Mouse (Mus musculus) thymus, adult 2 months (tissue): Measurements from ENCODE around the gene Zp1. TPM values are rescaled to one million over a fixed set of nuclear protein-coding genes. Genes with fewer than 3 reads are reported as not detected.

Experiments used
- DNase-seq: peaks from one replicate; pipeline ENCODE4 v3.0.0; 2021
- H3K27ac ChIP-seq: fragments of 200-500 bp; 2 replicates; pipeline ENCODE4 v1.5.1; 2012; ENCODE audit warnings: low read length, control low read depth; ENCODE audit not compliant: control insufficient read depth, insufficient read depth
- H3K27me3 ChIP-seq: fragments of 200-500 bp; 2 replicates; pipeline ENCODE4 v1.6.1; 2012; ENCODE audit warnings: mild to moderate bottlenecking, low read length, moderate library complexity, mixed read lengths; ENCODE audit not compliant: control insufficient read depth, insufficient read depth
- H3K36me3 ChIP-seq: fragments of 200-500 bp; 2 replicates; pipeline ENCODE4 v1.6.1; 2012; ENCODE audit warnings: mild to moderate bottlenecking, low read length, moderate library complexity; ENCODE audit not compliant: control insufficient read depth, insufficient read depth
- H3K4me1 ChIP-seq: fragments of 200-500 bp; replicated peaks from 2 replicates; pipeline ENCODE4 v1.6.1; 2012; ENCODE audit warnings: low read length; ENCODE audit not compliant: control insufficient read depth, insufficient read depth
- H3K4me3 ChIP-seq: fragments of 200-500 bp; 2 replicates; pipeline ENCODE4 v1.5.1; 2012; ENCODE audit warnings: mild to moderate bottlenecking, low read length, control low read depth, moderate library complexity; ENCODE audit not compliant: control insufficient read depth, insufficient read depth
- CTCF ChIP-seq: fragments of 200-500 bp; IDR thresholded peaks from 2 replicates; pipeline ENCODE4 v1.5.1; 2012; ENCODE audit warnings: mild to moderate bottlenecking, control low read depth, low read length, moderate library complexity, borderline replicate concordance; ENCODE audit not compliant: control insufficient read depth, poor library complexity, insufficient read depth; ENCODE audit errors: extremely low read depth
- POLR2A ChIP-seq: fragments of 200-500 bp; IDR thresholded peaks from 2 replicates; pipeline ENCODE4 v1.6.1; 2012; ENCODE audit warnings: mild to moderate bottlenecking, low read length, control low read depth, moderate library complexity; ENCODE audit not compliant: control insufficient read depth, poor library complexity, insufficient read depth; ENCODE audit errors: extremely low read depth
- WGBS: fragments of 180-500 bp; shearing (Covaris S2); methylation state at CpG from one replicate; pipeline ENCODE4 v1.1.7; 2018; 5-methylcytosine and 5-hydroxymethylcytosine counted together
- polyA plus RNA-seq: library from polyadenylated mRNA; depleted of rRNA; stranded (reverse); fragments of >200 nt; gene quantifications from 2 replicates; pipeline ENCODE4 v1.2.3, GENCODE M21; 2012

The Zp1 gene
- polyA plus RNA-seq, 1 experiment: 0.23 TPM

GRCm38 (mm10) chr19:10949558-10949957 lies 29.1 kb upstream of the Zp1 start:
- no peak for DNase-seq
- TF ChIP-seq CTCF (no peak), POLR2A (no peak)
- Histone ChIP-seq H3K36me3 (no peaks in the 10 kb centered on the region), H3K27ac (no peak overlapping the region), H3K4me3 (0 out of 2 replicates have a peak overlapping the region, but pooled peaks have one; percentile 10), H3K27me3 (no peaks in the 10 kb centered on the region; the same call in 1 of the 2 replicates), H3K4me1 (peaks cover 11% of the 10 kb centered on the region)
- WGBS: 22% methylated on average over 9 of the region's 9 CpGs

- no peaks in the 10 kb centered on the region; the same call in 1 of the 2 replicates for H3K27me3 ChIP-seq
- WGBS: under 1% methylated on average over 30 of the region's 30 CpGs
- peak within 1 kb of the TSS; percentile 62 for H3K4me3 ChIP-seq
- DNase-seq: peak; percentile 94
- TF ChIP-seq POLR2A: peak; percentile 49; the same call in 1 of the 2 replicates
- peak; percentile 58; the same call in 1 of the 2 replicates for TF ChIP-seq CTCF
- H3K4me1 ChIP-seq: peaks cover 11% of the 10 kb centered on the region
- H3K36me3 ChIP-seq: no peaks in the 10 kb centered on the region
- H3K27ac ChIP-seq: no peak within 1 kb of the TSS
Observed at GRCm38 (mm10) chr19:10949112-10949511, 28.7 kb upstream of the Zp1 start, which contains the start of gene Ccdc86. Gene Ccdc86 (minus strand): TSS chr19:10949266.

- Histone ChIP-seq H3K4me1 (peaks cover 11% of the 10 kb centered on the region), H3K27ac (no peak overlapping the region), H3K36me3 (no peaks in the 10 kb centered on the region), H3K4me3 (peak overlapping the region; percentile 62), H3K27me3 (no peaks in the 10 kb centered on the region; the same call in 1 of the 2 replicates)
- under 1% methylated on average over 20 of the region's 20 CpGs for WGBS
- peak; percentile 15 for DNase-seq
- TF ChIP-seq POLR2A: no peak
- TF ChIP-seq CTCF: no peak
Observed at GRCm38 (mm10) chr19:10948416-10948815, 28.0 kb upstream of the Zp1 start.

- H3K36me3 ChIP-seq: no peaks in the 10 kb centered on the region
- DNase-seq: no peak
- WGBS: 92% methylated on average over 5 of the region's 5 CpGs
- H3K27me3 ChIP-seq: no peaks in the 10 kb centered on the region; the same call in 1 of the 2 replicates
- TF ChIP-seq CTCF (no peak), POLR2A (no peak)
- H3K4me3 ChIP-seq: no peak overlapping the region
- no peak overlapping the region for H3K27ac ChIP-seq
- H3K4me1 ChIP-seq: peaks cover 11% of the 10 kb centered on the region
Observed at GRCm38 (mm10) chr19:10947219-10947618, 26.8 kb upstream of the Zp1 start.

- no peak for DNase-seq
- no peaks in the 10 kb centered on the region; the same call in 1 of the 2 replicates for H3K27me3 ChIP-seq
- H3K4me3 ChIP-seq: no peak overlapping the region
- no peaks in the 10 kb centered on the region for H3K36me3 ChIP-seq
- TF ChIP-seq CTCF (no peak), POLR2A (no peak)
- no peak overlapping the region for H3K27ac ChIP-seq
- 88% methylated on average over 3 of the region's 3 CpGs for WGBS
- H3K4me1 ChIP-seq: peaks cover 11% of the 10 kb centered on the region
Observed at GRCm38 (mm10) chr19:10946506-10946905, 26.1 kb upstream of the Zp1 start.

- TF ChIP-seq POLR2A: no peak
- no peak for TF ChIP-seq CTCF
- 72% methylated on average over 3 of the region's 3 CpGs for WGBS
- no peak overlapping the region for H3K4me3 ChIP-seq
- no peaks in the 10 kb centered on the region; the same call in 1 of the 2 replicates for H3K27me3 ChIP-seq
- H3K4me1 ChIP-seq: peaks cover 17% of the 10 kb centered on the region
- DNase-seq: no peak
- no peaks in the 10 kb centered on the region for H3K36me3 ChIP-seq
- no peak overlapping the region for H3K27ac ChIP-seq
Observed at GRCm38 (mm10) chr19:10943955-10944354, 23.5 kb upstream of the Zp1 start.

- TF ChIP-seq CTCF (no peak), POLR2A (no peak)
- no peak for DNase-seq
- WGBS: 76% methylated on average over 40 of the region's 40 CpGs
- H3K4me3 ChIP-seq: no peak overlapping the region
- no peaks in the 10 kb centered on the region; the same call in 1 of the 2 replicates for H3K27me3 ChIP-seq
- no peaks in the 10 kb centered on the region for H3K36me3 ChIP-seq
- 0 out of 2 replicates have a peak, but pooled peaks cover 7% of the 10 kb centered on the region for H3K4me1 ChIP-seq
- H3K27ac ChIP-seq: no peak overlapping the region
Observed at GRCm38 (mm10) chr19:10940801-10941457, 20.5 kb upstream of the Zp1 start.
